Mouse (Mus musculus) heart, postnatal 25 days (tissue): ENCODE measurements around the gene Tmem151b. TPM values are rescaled to one million over a fixed set of nuclear protein-coding genes. Genes with fewer than 3 reads are reported as not detected.

Experiments
- total RNA-seq, 2 experiments: library from RNA; stranded (reverse); gene quantifications; 2 replicates each; pipeline ENCODE4 v1.2.3; 2021

The Tmem151b gene
- total RNA-seq, 2 experiments from 2014 or later, result 0.05 TPM; not detected in 1

Other genes starting within 250 kb of the Tmem151b start
- gene Cdc5l, start 115.9 kb downstream of the Tmem151b start, total RNA-seq, result 10 to 100 TPM; 36.7 to 42.8 TPM
- under 1 TPM; 0.45 to 0.49 TPM for gene Spats1, start 74.3 kb downstream of the Tmem151b start, total RNA-seq
- 10 to 100 TPM; 20.1 to 20.2 TPM for gene Aars2, start 42.8 kb downstream of the Tmem151b start, total RNA-seq
- not detected for gene Tcte1, start 26.2 kb downstream of the Tmem151b start, total RNA-seq
- gene Nfkbie, start 6.0 kb upstream of the Tmem151b start, total RNA-seq, result 1 to 10 TPM; 1.3 to 1.4 TPM
- gene Slc35b2, start 14.2 kb upstream of the Tmem151b start, total RNA-seq, result 10 to 100 TPM; 23.7 to 24.3 TPM
- gene Hsp90ab1, start 23.6 kb upstream of the Tmem151b start, total RNA-seq, result 1,000 to 10,000 TPM; 1,042 to 1,257 TPM
- gene Slc29a1, start 49.9 kb upstream of the Tmem151b start, total RNA-seq, result 10 to 100 TPM; 77.9 to 78.4 TPM
- gene Mymx, start 52.4 kb upstream of the Tmem151b start, total RNA-seq, result not detected
- not detected for gene Capn11, start 109.6 kb upstream of the Tmem151b start, total RNA-seq
- 100 to 1,000 TPM; 132 to 139 TPM for gene Mrpl14, start 136.6 kb upstream of the Tmem151b start, total RNA-seq
- gene Tmem63b, start 137.2 kb upstream of the Tmem151b start, total RNA-seq, result 10 to 100 TPM; 83.5 to 86.1 TPM
- under 1 TPM; 0.55 to 0.75 TPM for gene 1600014C23Rik, start 184.2 kb upstream of the Tmem151b start, total RNA-seq